Mouse (Mus musculus) cerebellum, adult 2 months (tissue): ENCODE measurements at regions not wholly inside any gene's neighbourhood (a gene's known extent, or its start where the extent isn't known, plus 50 kb on each side); places are given as distances from the start of the nearest gene placed in this dataset.

Experiments
- DNase-seq, 2 experiments: peaks; one replicate each; pipeline ENCODE4 v3.0.0; 2021
- H3K27ac ChIP-seq: fragments of 200-500 bp; 2 replicates; pipeline ENCODE4 v1.5.1; 2012; ENCODE audit warnings: low read length, control low read depth, inconsistent platforms; ENCODE audit not compliant: insufficient read depth
- H3K27me3 ChIP-seq: fragments of 200-500 bp; 2 replicates; pipeline ENCODE4 v1.6.1; 2012; ENCODE audit warnings: inconsistent platforms, mild to moderate bottlenecking, low read length, moderate library complexity; ENCODE audit not compliant: control insufficient read depth, insufficient read depth
- H3K4me1 ChIP-seq: fragments of 200-500 bp; 2 replicates; pipeline ENCODE4 v1.6.1; 2011; ENCODE audit warnings: low read length; ENCODE audit not compliant: control insufficient read depth, insufficient read depth
- H3K4me3 ChIP-seq: fragments of 200-500 bp; replicated peaks from 2 replicates; pipeline ENCODE3; 2011; ENCODE audit warnings: mild to moderate bottlenecking, low read depth, low read length, control low read depth; ENCODE audit not compliant: insufficient read depth
- CTCF ChIP-seq: fragments of 200-500 bp; IDR thresholded peaks from 2 replicates; pipeline ENCODE4 v1.5.1; 2011; ENCODE audit warnings: low read depth, mild to moderate bottlenecking, control low read depth, low read length, moderate library complexity, borderline replicate concordance; ENCODE audit not compliant: insufficient read depth
- POLR2A ChIP-seq: fragments of 200-500 bp; IDR thresholded peaks from 2 replicates; pipeline ENCODE4 v1.6.1; 2011; ENCODE audit warnings: low read length, control low read depth, borderline replicate concordance; ENCODE audit not compliant: insufficient read depth
- WGBS: fragments of 180-500 bp; shearing (Covaris S2); methylation state at CpG from one replicate; pipeline ENCODE4 v1.1.7; 2018; 5-methylcytosine and 5-hydroxymethylcytosine counted together

DNA sequence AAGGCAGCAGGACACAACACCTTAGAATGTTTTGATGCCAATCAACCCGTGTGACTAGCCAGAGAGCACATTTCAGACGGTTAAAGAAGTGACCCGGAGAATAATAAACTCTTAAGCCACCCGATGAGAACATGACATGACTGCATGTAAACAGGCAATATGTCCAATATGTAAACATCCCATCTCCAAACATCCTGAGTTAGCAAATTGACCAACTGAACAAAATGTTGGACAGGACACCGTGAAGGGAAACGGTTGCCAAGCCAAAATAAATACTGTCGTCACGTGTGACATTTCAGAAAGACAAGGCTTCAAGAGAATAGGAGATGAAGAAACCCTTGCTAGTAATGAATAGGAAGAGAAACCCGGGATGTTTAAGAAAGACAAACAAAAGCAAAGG lies 294.4 kb downstream of the Klf5 start:
- TF ChIP-seq CTCF: no peak
- TF ChIP-seq POLR2A: no peak
- no peak for DNase-seq
- no peaks in the 10 kb centered on the region for H3K4me1 ChIP-seq
- H3K27me3 ChIP-seq: no peaks in the 10 kb centered on the region
- H3K27ac ChIP-seq: no peak overlapping the region
- 63% methylated on average over 9 of the region's 9 CpGs for WGBS
- no peak overlapping the region for H3K4me3 ChIP-seq

DNA sequence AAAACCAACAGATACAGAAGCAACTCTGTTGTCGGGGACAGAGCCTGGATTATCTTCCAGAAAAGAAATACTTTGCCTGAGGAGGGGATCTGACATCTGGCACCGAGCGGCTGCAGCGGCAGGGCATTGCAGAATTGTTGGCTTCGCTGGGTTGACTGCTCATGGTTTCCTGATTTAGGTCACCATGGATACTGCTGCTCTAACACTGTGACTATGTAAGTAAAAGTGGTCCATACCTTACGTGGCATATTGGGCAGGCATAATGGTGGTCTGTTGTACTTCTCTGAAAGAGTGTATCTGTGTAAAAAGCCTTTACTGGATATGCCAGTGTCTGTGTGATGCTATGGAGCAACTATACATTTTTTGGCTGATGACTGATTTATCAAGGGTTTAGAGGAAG lies 295.4 kb downstream of the Klf5 start:
- Histone ChIP-seq H3K27me3 (no peaks in the 10 kb centered on the region), H3K27ac (no peak overlapping the region), H3K4me1 (no peaks in the 10 kb centered on the region), H3K4me3 (no peak overlapping the region)
- no peak for TF ChIP-seq CTCF
- no peak for TF ChIP-seq POLR2A
- WGBS: 24% methylated on average over 6 of the region's 6 CpGs
- DNase-seq: no peak

DNA sequence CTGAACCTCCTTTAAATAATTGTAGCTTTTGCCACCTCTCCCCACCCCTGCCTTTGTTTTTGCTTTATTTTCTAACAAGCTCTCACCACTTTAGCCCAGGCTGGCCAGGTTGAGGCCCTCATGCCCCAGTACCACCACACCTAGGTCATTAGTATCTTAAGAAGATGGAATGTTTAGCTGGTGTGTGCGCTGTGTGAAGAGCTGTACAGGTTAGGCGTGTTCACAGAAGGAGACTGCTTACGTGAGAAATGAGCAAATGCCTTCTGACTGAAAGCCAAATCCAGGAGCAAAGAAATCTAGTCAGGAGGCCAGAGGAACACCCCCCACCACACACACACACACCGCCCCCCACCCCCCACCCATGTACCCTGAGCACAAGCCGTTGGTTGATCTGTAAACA lies 303.4 kb downstream of the Klf5 start:
- H3K4me3 ChIP-seq: no peak overlapping the region
- TF ChIP-seq POLR2A (no peak), CTCF (no peak)
- H3K27me3 ChIP-seq: no peaks in the 10 kb centered on the region
- H3K4me1 ChIP-seq: no peaks in the 10 kb centered on the region
- no peak overlapping the region for H3K27ac ChIP-seq
- WGBS: 68% methylated on average over 5 of the region's 5 CpGs
- DNase-seq: no peak

DNA sequence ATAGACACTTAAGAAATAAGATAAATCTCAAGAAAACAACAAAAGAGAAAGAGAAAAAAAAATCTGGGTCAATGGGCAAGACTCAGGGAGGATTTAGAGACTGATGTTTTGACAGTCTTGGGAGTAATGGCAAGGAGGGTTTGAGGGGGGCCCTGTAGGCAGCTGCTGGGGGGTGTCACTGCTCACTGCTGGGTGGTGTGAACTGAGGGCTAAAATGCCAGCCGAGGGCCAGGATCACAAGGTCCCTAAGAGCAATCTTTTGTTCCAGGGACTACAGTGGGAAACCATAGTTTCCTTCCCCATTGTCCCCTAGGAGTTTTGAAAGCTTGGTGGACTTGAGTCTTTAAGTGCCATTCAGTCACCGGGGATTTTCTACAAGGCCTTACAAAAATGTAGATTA lies 304.8 kb downstream of the Klf5 start:
- no peaks in the 10 kb centered on the region for H3K4me1 ChIP-seq
- TF ChIP-seq CTCF: no peak
- TF ChIP-seq POLR2A: no peak
- DNase-seq: no peak
- H3K27ac ChIP-seq: no peak overlapping the region
- 69% methylated on average over 2 of the region's 2 CpGs for WGBS
- no peak overlapping the region for H3K4me3 ChIP-seq
- no peaks in the 10 kb centered on the region for H3K27me3 ChIP-seq

DNA sequence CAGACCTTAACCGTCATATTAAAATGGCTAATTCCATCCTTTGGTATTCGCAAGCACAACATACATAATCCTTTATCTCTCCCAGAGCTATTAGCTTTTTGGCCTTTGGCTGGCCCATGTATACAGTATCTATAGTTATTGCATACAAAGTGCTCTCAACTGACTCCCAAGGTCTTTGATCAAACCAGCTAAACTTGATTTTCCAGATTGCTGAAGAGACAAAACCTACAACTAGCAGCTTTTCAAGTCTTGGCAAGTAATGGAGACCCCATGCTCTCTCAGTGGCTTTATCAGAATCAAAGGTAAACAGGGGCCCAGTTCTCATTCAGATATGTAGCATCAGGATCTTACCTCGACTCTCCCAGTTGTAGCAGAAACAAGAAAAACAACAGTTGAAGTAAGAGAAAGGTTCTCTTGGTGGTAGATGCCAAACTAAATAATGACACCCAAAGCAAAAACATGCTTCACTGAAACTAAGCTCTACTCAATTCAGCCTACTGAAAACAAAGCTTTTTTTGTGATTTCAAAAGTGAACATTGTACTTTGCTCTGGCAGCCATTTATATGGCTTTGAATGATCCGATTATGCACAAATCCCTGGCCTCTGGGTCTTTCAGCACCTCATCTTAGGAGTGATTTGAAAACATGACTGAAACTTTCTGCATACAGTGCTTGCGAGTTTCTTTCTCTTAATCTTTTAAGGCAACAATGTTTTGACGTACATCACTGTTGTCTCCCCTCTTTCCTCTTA lies 307.0 kb downstream of the Klf5 start:
- DNase-seq: no peak
- H3K27ac ChIP-seq: no peak overlapping the region
- H3K27me3 ChIP-seq: no peaks in the 10 kb centered on the region
- no peak for TF ChIP-seq CTCF
- WGBS: 85% methylated on average over 6 of the region's 6 CpGs
- H3K4me1 ChIP-seq: no peaks in the 10 kb centered on the region
- no peak overlapping the region for H3K4me3 ChIP-seq

DNA sequence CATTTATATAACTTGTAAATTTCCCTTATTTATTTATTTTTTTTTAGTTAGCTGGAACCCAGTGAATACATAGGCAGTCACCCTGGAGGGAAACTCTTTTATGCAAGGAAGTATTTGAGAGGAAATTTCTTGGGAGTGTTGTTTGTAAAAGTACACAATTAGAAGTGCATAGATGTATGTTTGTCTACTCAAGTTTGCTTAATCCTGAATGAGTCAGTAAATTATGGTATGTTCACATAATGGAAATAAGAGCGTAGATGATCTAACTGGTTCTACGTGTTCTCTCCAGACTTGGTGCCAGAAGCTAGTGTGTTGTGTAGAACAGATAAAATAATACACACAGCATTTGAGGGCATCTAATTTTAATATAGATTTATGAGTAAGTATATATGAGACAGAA lies 310.5 kb downstream of the Klf5 start:
- H3K4me3 ChIP-seq: no peak overlapping the region
- H3K27me3 ChIP-seq: no peaks in the 10 kb centered on the region
- H3K4me1 ChIP-seq: no peaks in the 10 kb centered on the region
- no peak overlapping the region for H3K27ac ChIP-seq
- 97% methylated on average over 2 of the region's 2 CpGs for WGBS
- no peak for DNase-seq
- TF ChIP-seq POLR2A (no peak), CTCF (no peak)

DNA sequence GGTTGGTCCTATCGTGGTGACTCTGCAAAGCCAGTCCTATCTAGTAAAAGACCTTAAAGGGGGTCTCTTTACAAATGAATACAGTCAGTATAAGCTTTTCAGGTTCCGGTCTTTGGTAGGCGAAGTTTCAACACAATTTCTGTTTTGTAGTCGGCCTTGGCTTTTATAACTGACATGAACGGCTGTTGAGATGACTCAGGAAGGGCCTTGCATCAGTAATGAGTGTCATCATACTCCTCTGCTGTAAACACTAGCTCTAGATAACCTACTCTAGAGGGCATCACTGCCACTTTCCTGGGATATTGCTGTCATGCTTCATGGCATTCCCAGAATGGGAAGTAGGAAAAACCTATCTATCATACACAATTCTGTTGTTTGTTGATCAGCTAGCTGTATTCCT lies 312.9 kb downstream of the Klf5 start:
- TF ChIP-seq CTCF: no peak
- TF ChIP-seq POLR2A: no peak
- no peak for DNase-seq
- Histone ChIP-seq H3K4me1 (no peaks in the 10 kb centered on the region), H3K27ac (no peak overlapping the region), H3K4me3 (no peak overlapping the region), H3K27me3 (no peaks in the 10 kb centered on the region)
- WGBS: 94% methylated on average over 5 of the region's 5 CpGs

DNA sequence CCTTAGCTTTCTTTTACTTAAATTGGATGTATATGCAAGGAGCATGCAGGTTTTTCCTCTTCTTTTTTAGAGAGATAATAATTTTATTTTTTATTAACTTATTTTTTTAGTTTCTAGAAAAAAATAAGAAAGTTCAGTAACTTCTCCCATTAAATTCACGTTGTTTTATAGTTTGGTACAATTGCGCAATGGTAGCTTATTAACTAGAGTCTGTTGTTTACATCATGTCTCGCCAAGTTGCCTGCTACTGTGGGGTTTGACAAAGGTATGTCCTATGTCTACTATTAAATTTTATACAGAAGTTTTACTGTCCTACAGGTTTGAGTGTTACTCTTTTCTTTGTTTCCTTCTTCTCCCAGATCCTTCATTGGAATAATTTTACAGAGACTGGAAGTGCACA lies 313.6 kb downstream of the Klf5 start:
- no peaks in the 10 kb centered on the region for H3K4me1 ChIP-seq
- H3K4me3 ChIP-seq: no peak overlapping the region
- TF ChIP-seq POLR2A (no peak), CTCF (no peak)
- H3K27ac ChIP-seq: no peak overlapping the region
- no peak for DNase-seq
- H3K27me3 ChIP-seq: no peaks in the 10 kb centered on the region
- 89% methylated on average over 3 of the region's 3 CpGs for WGBS

DNA sequence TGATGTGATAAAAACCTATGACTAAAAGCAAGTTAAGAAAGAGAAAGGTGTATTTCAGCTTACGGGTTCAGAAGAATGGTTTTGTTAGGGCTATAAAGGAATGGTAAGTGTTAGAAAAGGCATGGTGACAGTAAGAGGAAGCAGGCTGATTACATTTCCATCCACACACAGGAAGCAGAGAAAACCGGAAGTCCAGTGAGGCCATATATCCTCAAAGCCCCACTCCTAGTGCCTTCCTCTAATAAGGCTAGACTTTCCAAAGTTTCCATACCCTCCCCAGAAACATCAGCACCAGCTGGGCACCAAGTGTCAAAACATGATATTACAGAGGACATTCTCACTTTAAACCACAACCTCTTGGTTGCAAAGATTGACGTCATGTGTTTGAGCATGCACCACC lies 316.3 kb downstream of the Klf5 start:
- no peaks in the 10 kb centered on the region for H3K27me3 ChIP-seq
- no peak for DNase-seq
- TF ChIP-seq POLR2A: no peak
- TF ChIP-seq CTCF: no peak
- no peak overlapping the region for H3K27ac ChIP-seq
- 91% methylated on average over 3 of the region's 3 CpGs for WGBS
- H3K4me3 ChIP-seq: no peak overlapping the region
- no peaks in the 10 kb centered on the region for H3K4me1 ChIP-seq
